Comparison of ENCODE assay signal across 8 mouse cellular contexts in genomic region chr15:86168505-86168867, GRCm38 (mm10). TPM values are rescaled to one million over a fixed set of nuclear protein-coding genes. Genes with fewer than 3 reads are reported as not detected.
A peak's percentile ranks its signal among the peaks of the same experiment; 100 is the strongest.
DNase-seq lines count a peak whose midpoint lies in the region; ATAC-seq and TF ChIP-seq lines count a peak whose summit lies in the region.

No protein-coding gene starts in this region.

- 35% methylated on average over 7 of the region's 7 CpGs for WGBS in lung, postnatal 0 days

- no peaks in the 10 kb centered on the region for H3K36me3 ChIP-seq in lung, postnatal 0 days (ENCODE audit: insufficient read depth, low read length)

- H3K4me2 ChIP-seq in lung, postnatal 0 days (replicated peaks; ENCODE audit: low read depth, low read length), result no peak overlapping the region

- no peak for TF ChIP-seq CTCF in brain, embryonic 14.5 days (IDR thresholded peaks at IDR 0.05; ENCODE audit: borderline replicate concordance, extremely low read depth, insufficient read depth, insufficient read length)
- TF ChIP-seq CTCF in lung, postnatal 0 days (IDR thresholded peaks at IDR 0.05), result no peak

- H3K27ac ChIP-seq in lung, postnatal 0 days (ENCODE audit: low read length), result peak overlapping the region; percentile 86

- H3K27me3 ChIP-seq in lung, postnatal 0 days (replicated peaks; ENCODE audit: insufficient read depth, low read length), result no peaks in the 10 kb centered on the region

- H3K9ac ChIP-seq in lung, postnatal 0 days (replicated peaks; ENCODE audit: low read depth), result no peak overlapping the region

- no peaks in the 10 kb centered on the region for H3K9me3 ChIP-seq in lung, postnatal 0 days (ENCODE audit: low read length)

- ATAC-seq in lung, postnatal 0 days, result peak; percentile 69

- peak; percentile 52 to 72 for DNase-seq in layer of hippocampus, adult 18-20 months (ENCODE audit: low spot score in 2 of 2)
- no peak for DNase-seq in layer of hippocampus, adult 9-10 months (ENCODE audit: low spot score)
- DNase-seq in brain, embryonic 14.5 days (ENCODE audit: low read depth), result peak; percentile 41
- DNase-seq in heart, postnatal 4 days, result peak; percentile 40
- peak; percentile 64 for DNase-seq in lung, postnatal 0 days (ENCODE audit: low spot score)
- DNase-seq in thymus, postnatal 14 days, result peak; percentile 54
- no peak for DNase-seq in gastrocnemius, postnatal 36 days
- no peak for DNase-seq in right cerebral cortex, postnatal 25 days

- H3K4me1 ChIP-seq in lung, postnatal 0 days (ENCODE audit: insufficient read depth, low read depth, low read length), result peaks cover 18% of the 10 kb centered on the region; the same call in 1 of the 2 replicates

- H3K4me3 ChIP-seq in lung, postnatal 0 days (ENCODE audit: low read depth, low read length), result no peak overlapping the region

- TF ChIP-seq EP300 in lung, postnatal 0 days (IDR thresholded peaks at IDR 0.05), result no peak

- TF ChIP-seq POLR2A in brain, embryonic 14.5 days (IDR thresholded peaks at IDR 0.05; ENCODE audit: borderline replicate concordance, extremely low read depth, insufficient read depth, insufficient read length, poor library complexity, severe bottlenecking), result no peak

- intact Hi-C loops in gastrocnemius, postnatal 36 days (cut with DNase I), result no loop called here

RNA-seq across cellular contexts. Expression of gene Cerk, which starts 17.5 kb away (rescaled TPM):
- 10 to 100 TPM; 50.0 to 50.7 TPM for total RNA-seq in layer of hippocampus, adult 18-20 months (2021)
- polyA plus RNA-seq in brain, embryonic 14.5 days (2012; rRNA removed), result 27.3 and 32.0 TPM in 2 replicates
- 10 to 100 TPM; 39.1 to 40.2 TPM for total RNA-seq in heart, postnatal 4 days (2021)
- 16.9 and 20.0 TPM in 2 replicates for polyA plus RNA-seq in lung, postnatal 0 days (2015; fragmentation: Nextera tagmentation; extraction: Ambion mirVana)
- 1 to 10 TPM; 3.6 to 5.3 TPM for total RNA-seq in gastrocnemius, postnatal 36 days (2021)

RNA-seq across cellular contexts. Expression of gene Tbc1d22a, which starts 45.8 kb away (rescaled TPM):
- total RNA-seq in layer of hippocampus, adult 18-20 months (2021), result 10 to 100 TPM; 34.7 to 35.9 TPM
- polyA plus RNA-seq in brain, embryonic 14.5 days (2012; rRNA removed), result 16.8 and 21.8 TPM in 2 replicates
- 10 to 100 TPM; 16.5 to 20.6 TPM for total RNA-seq in heart, postnatal 4 days (2021)
- 11.8 and 13.1 TPM in 2 replicates for polyA plus RNA-seq in lung, postnatal 0 days (2015; fragmentation: Nextera tagmentation; extraction: Ambion mirVana)
- 10 to 100 TPM; 13.5 to 16.0 TPM for total RNA-seq in gastrocnemius, postnatal 36 days (2021)

Comparison
In these comparisons a context has a peak if more than half of its experiments do, and no peak if none do; other contexts are left out.
1. DNase-seq: peak in layer of hippocampus, adult 18-20 months (2 of 2), brain, embryonic 14.5 days (single experiment), heart, postnatal 4 days (single experiment), lung, postnatal 0 days (single experiment) and thymus, postnatal 14 days (single experiment); none in layer of hippocampus, adult 9-10 months (single experiment), gastrocnemius, postnatal 36 days (0 of 2) and right cerebral cortex, postnatal 25 days (single experiment).
2. RNA of gene Cerk, which starts 17.5 kb away (total RNA-seq): 50.0 to 50.7 TPM in layer of hippocampus, adult 18-20 months and 39.1 to 40.2 TPM in heart, postnatal 4 days; 3.6 to 5.3 TPM in gastrocnemius, postnatal 36 days; every median in the first group is over 4 times any median in the second.